Mouse (Mus musculus) MEL (cell line): ENCODE data around the gene Adamts1. TPM values are rescaled to one million over a fixed set of nuclear protein-coding genes. Genes with fewer than 3 reads are reported as not detected.

ENCODE experiments used
- DNase-seq: peaks from one replicate; pipeline ENCODE4 v3.0.0; 2011; ENCODE audit warnings: low read depth, low spot score
- H3K27ac ChIP-seq: 2 replicates; pipeline ENCODE4 v1.5.1; 2012; ENCODE audit warnings: low read depth, mild to moderate bottlenecking, control low read depth, low read length, moderate library complexity; ENCODE audit not compliant: control insufficient read depth
- H3K27me3 ChIP-seq, 2 experiments: fragments of 150-350 bp in 1 of 2; sonication (generic) in 1 of 2; 2 replicates each; pipeline ENCODE4 v1.6.1; 2012; ENCODE audit warnings: low read length in 2 of 2, mild to moderate bottlenecking in 2 of 2, improper control_type of control experiment in 1 of 2, moderate library complexity in 1 of 2; ENCODE audit not compliant: insufficient read depth in 2 of 2, control insufficient read depth in 1 of 2
- H3K36me3 ChIP-seq, 2 experiments: 2 replicates each; pipeline ENCODE4 v1.6.1; 2012 to 2014; ENCODE audit warnings: low read length in 2 of 2, improper control_type of control experiment in 1 of 2, inconsistent platforms in 1 of 2, mild to moderate bottlenecking in 1 of 2; ENCODE audit not compliant: insufficient read depth in 2 of 2, control insufficient read depth in 1 of 2
- H3K4me1 ChIP-seq, 2 experiments: fragments of 150-350 bp in 1 of 2; sonication (generic) in 1 of 2; 2 replicates each; pipeline ENCODE4 v1.6.1; 2012; ENCODE audit warnings: low read length in 2 of 2, improper control_type of control experiment in 1 of 2, mild to moderate bottlenecking in 1 of 2; ENCODE audit not compliant: insufficient read depth in 2 of 2, control insufficient read depth in 1 of 2
- H3K4me3 ChIP-seq, 2 experiments: fragments of 150-350 bp in 1 of 2; sonication (generic) in 1 of 2; 2 replicates each; pipeline ENCODE4 v1.5.1; 2012; ENCODE audit warnings: low read depth in 2 of 2, low read length in 2 of 2, mild to moderate bottlenecking in 2 of 2, moderate library complexity in 2 of 2, control low read depth in 1 of 2, improper control_type of control experiment in 1 of 2; ENCODE audit not compliant: control insufficient read depth in 1 of 2, insufficient read depth in 1 of 2
- H3K79me2 ChIP-seq: 2 replicates; pipeline ENCODE4 v1.6.1; 2012; ENCODE audit warnings: mild to moderate bottlenecking, low read length, moderate library complexity; ENCODE audit not compliant: control insufficient read depth, poor library complexity, insufficient read depth
- H3K9ac ChIP-seq: 2 replicates; pipeline ENCODE4 v1.6.1; 2012; ENCODE audit warnings: low read depth, mild to moderate bottlenecking, control low read depth, low read length, moderate library complexity; ENCODE audit not compliant: control insufficient read depth, poor library complexity, severe bottlenecking
- H3K9me3 ChIP-seq: fragments of 150-350 bp; sonication (generic); replicated peaks from 2 replicates; pipeline ENCODE4 v1.6.1; 2012; ENCODE audit warnings: mild to moderate bottlenecking, low read length, improper control_type of control experiment, moderate library complexity; ENCODE audit not compliant: insufficient read depth
- BHLHE40 ChIP-seq: IDR thresholded peaks from 2 replicates; pipeline ENCODE4 v1.6.1; 2012; ENCODE audit warnings: low read depth, mild to moderate bottlenecking, inconsistent platforms, low read length, improper control_type of control experiment, borderline replicate concordance
- ELF1 ChIP-seq: IDR thresholded peaks from 2 replicates; pipeline ENCODE4 v1.6.1; 2014; ENCODE audit warnings: low read depth, mild to moderate bottlenecking, inconsistent platforms, low read length, improper control_type of control experiment, moderate library complexity
- EP300 ChIP-seq, 2 experiments: IDR thresholded peaks; 2 replicates each; pipeline ENCODE4 v1.6.1; 2011; ENCODE audit warnings: improper control_type of control experiment in 2 of 2, low read length in 2 of 2, low read depth in 1 of 2, mild to moderate bottlenecking in 1 of 2
- JUND ChIP-seq: IDR thresholded peaks from 2 replicates; pipeline ENCODE4 v1.6.1; 2011; ENCODE audit warnings: low read depth, mild to moderate bottlenecking, improper control_type of control experiment, low read length
- KAT2A ChIP-seq: conservative IDR thresholded peaks from 2 replicates; pipeline ENCODE4 v1.6.1; 2012; ENCODE audit warnings: low read depth, low read length, improper control_type of control experiment, inconsistent platforms
- MAFK ChIP-seq: IDR thresholded peaks from 2 replicates; pipeline ENCODE4 v1.6.1; 2011; ENCODE audit warnings: low read depth, mild to moderate bottlenecking, low read length, improper control_type of control experiment, borderline replicate concordance
- MAX ChIP-seq: IDR thresholded peaks from 2 replicates; pipeline ENCODE4 v1.6.1; 2011; ENCODE audit warnings: low read length, improper control_type of control experiment
- MAZ ChIP-seq: IDR thresholded peaks from 2 replicates; pipeline ENCODE4 v1.6.1; 2012; ENCODE audit warnings: low read depth, mild to moderate bottlenecking, inconsistent platforms, low read length, improper control_type of control experiment
- MXI1 ChIP-seq: IDR thresholded peaks from 2 replicates; pipeline ENCODE4 v1.6.1; 2011; ENCODE audit warnings: mild to moderate bottlenecking, low read depth, low read length, improper control_type of control experiment
- MYB ChIP-seq: IDR thresholded peaks from 2 replicates; pipeline ENCODE4 v1.6.1; 2011; ENCODE audit warnings: mild to moderate bottlenecking, low read depth, low read length, improper control_type of control experiment
- POLR2A ChIP-seq, 2 experiments: IDR thresholded peaks; 2 replicates each; pipeline ENCODE4 v1.6.1; 2011 to 2012; ENCODE audit warnings: low read length in 2 of 2, mild to moderate bottlenecking in 2 of 2, control low read depth in 1 of 2, improper control_type of control experiment in 1 of 2, low read depth in 1 of 2, moderate library complexity in 1 of 2; ENCODE audit not compliant: control insufficient read depth in 1 of 2, insufficient read depth in 1 of 2, poor library complexity in 1 of 2
- POLR2AphosphoS2 ChIP-seq: IDR thresholded peaks from 2 replicates; pipeline ENCODE4 v1.6.1; 2011; ENCODE audit warnings: low read length, improper control_type of control experiment
- POLR2AphosphoS5 ChIP-seq: IDR thresholded peaks from 2 replicates; pipeline ENCODE4 v1.6.1; 2012; ENCODE audit warnings: low read depth, borderline replicate concordance, mild to moderate bottlenecking, inconsistent platforms, low read length, moderate library complexity, mixed read lengths
- RCOR1 ChIP-seq: IDR thresholded peaks from 2 replicates; pipeline ENCODE4 v1.6.1; 2012; ENCODE audit warnings: low read depth, mild to moderate bottlenecking, inconsistent platforms, low read length, improper control_type of control experiment
- SIN3A ChIP-seq: IDR thresholded peaks from 2 replicates; pipeline ENCODE4 v1.6.1; 2012; ENCODE audit warnings: low read length, improper control_type of control experiment, inconsistent platforms
- SMC3 ChIP-seq: IDR thresholded peaks from 2 replicates; pipeline ENCODE4 v1.6.1; 2011; ENCODE audit warnings: low read depth, low read length, improper control_type of control experiment
- TBP ChIP-seq: IDR thresholded peaks from 2 replicates; pipeline ENCODE4 v1.8.0; 2011; ENCODE audit warnings: low read depth, low read length, improper control_type of control experiment
- USF1 ChIP-seq: IDR thresholded peaks from 2 replicates; pipeline ENCODE4 v1.6.1; 2014; ENCODE audit warnings: low read depth, mild to moderate bottlenecking, inconsistent platforms, low read length, improper control_type of control experiment, moderate library complexity
- USF2 ChIP-seq, 2 experiments: IDR thresholded peaks; 2 replicates each; pipeline ENCODE4 v1.6.1; 2011 to 2012; ENCODE audit warnings: improper control_type of control experiment in 2 of 2, low read length in 2 of 2, borderline replicate concordance in 1 of 2, inconsistent platforms in 1 of 2, low read depth in 1 of 2, mild to moderate bottlenecking in 1 of 2; ENCODE audit not compliant: insufficient read depth in 1 of 2
- ZMIZ1 ChIP-seq: IDR thresholded peaks from 2 replicates; pipeline ENCODE4 v1.6.1; 2012; ENCODE audit warnings: low read depth, mild to moderate bottlenecking, inconsistent platforms, low read length, improper control_type of control experiment, moderate library complexity
- polyA plus RNA-seq, 2 experiments: library from polyadenylated mRNA; stranded (reverse) in 1 of 2; unstranded in 1 of 2; fragments of >175 nt in 1 of 2; fragments of >200 nt in 1 of 2; gene quantifications; 2 replicates each; pipeline versions ENCODE4 v1.2.1 to v1.2.4; 2012; ENCODE audit warnings: low replicate concordance in 2 of 2, low read depth in 1 of 2; ENCODE audit not compliant: insufficient read length in 2 of 2, insufficient read depth in 1 of 2, missing spikeins in 1 of 2
- total RNA-seq: library from RNA; depleted of rRNA; stranded (reverse); fragments of 300-350 nt; gene quantifications from 2 replicates; pipeline ENCODE4 v1.2.3, GENCODE M21; 2012

The Adamts1 gene
- total and polyA plus RNA-seq, 3 experiments, result not detected

- H3K27me3 ChIP-seq, result no peaks in the 10 kb centered on the region
- H3K36me3 ChIP-seq, result no peaks in the 10 kb centered on the region
- TF ChIP-seq USF2 (IDR thresholded peaks at IDR 0.05; ENCODE audit: borderline replicate concordance in 1 of 2, insufficient read depth in 1 of 2, low read depth in 1 of 2, low read length in 2 of 2) (no peak), TBP (no peak), BHLHE40 (no peak), POLR2AphosphoS5 (no peak), ZMIZ1 (no peak), POLR2A (IDR thresholded peaks at IDR 0.05; ENCODE audit: control insufficient read depth in 1 of 2, insufficient read depth in 1 of 2, low read depth in 1 of 2, low read length in 2 of 2, poor library complexity in 1 of 2) (no peak), SMC3 (no peak), USF1 (no peak), JUND (no peak), KAT2A (no peak), MYB (no peak), SIN3A (no peak), MAX (no peak), MAZ (no peak), ELF1 (no peak), MXI1 (no peak), MAFK (no peak), POLR2AphosphoS2 (no peak), RCOR1 (no peak), EP300 (IDR thresholded peaks at IDR 0.05; ENCODE audit: low read depth in 1 of 2, low read length in 2 of 2) (no peak)
- H3K79me2 ChIP-seq, result no peaks in the 10 kb centered on the region
- no peaks in the 10 kb centered on the region for H3K4me1 ChIP-seq
- no peak overlapping the region for H3K27ac ChIP-seq
- H3K4me3 ChIP-seq, result no peak overlapping the region
- no peaks in the 10 kb centered on the region for H3K9me3 ChIP-seq
- H3K9ac ChIP-seq, result no peak overlapping the region
- no peak for DNase-seq
Observed at GRCm38 (mm10) chr16:85803613-85804551, 969 bp upstream of the Adamts1 start.
